Mouse (Mus musculus): ENCODE results near the gene Plac8. TPM values are rescaled to one million over a fixed set of nuclear protein-coding genes. Genes with fewer than 3 reads are reported as not detected.

The Plac8 gene
- polyA plus RNA-seq, 1 experiment: not detected

DNA sequence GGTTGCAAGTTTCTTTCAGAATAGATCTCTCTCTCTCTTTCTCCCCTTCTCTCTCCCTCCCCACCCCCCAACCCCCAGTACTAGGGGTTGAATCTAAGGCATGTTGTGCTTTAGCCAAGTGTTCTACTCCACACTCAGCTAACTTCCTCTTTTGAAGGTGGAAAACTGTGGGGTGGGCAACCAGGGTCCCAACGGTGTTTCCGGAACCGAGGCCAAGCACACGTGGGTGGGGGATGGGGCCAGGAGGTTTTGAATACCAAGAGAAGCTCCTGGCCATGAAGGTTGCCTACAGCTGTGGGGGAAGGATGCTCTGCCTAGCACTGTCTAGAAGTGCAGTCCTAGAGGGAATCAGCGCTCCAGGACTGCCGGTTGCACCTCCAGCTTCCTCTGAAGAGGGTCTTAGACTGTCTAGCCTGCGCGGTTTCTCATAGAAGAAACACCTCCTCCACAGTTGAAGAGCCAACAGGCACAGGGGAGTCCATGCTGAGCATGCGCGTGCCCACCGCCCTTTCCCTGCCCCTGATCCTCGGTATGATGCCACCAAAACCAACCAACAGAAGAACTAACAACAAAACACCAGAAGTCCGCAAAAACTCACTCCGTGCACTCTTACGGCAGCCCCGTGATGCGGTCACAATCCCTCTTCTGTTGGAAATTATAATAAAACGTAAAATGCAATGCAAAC, 2.7 kb downstream of the Plac8 start:
- TF ChIP-seq POLR2A (IDR thresholded peaks at IDR 0.05; ENCODE audit: insufficient read depth, low read depth, low read length) (no peak), CTCF (IDR thresholded peaks at IDR 0.05; ENCODE audit: insufficient read depth, low read depth, low read length) (no peak)
- Histone ChIP-seq H3K27ac (ENCODE audit: insufficient read depth, low read depth, low read length) (no peak overlapping the region), H3K4me1 (ENCODE audit: control insufficient read depth, insufficient read depth, low read length) (no peaks in the 10 kb centered on the region; the same call in 1 of the 2 replicates), H3K4me3 (ENCODE audit: insufficient read depth, low read depth, low read length) (no peak overlapping the region)
- 81% methylated on average over 18 of the region's 18 CpGs for WGBS

DNA sequence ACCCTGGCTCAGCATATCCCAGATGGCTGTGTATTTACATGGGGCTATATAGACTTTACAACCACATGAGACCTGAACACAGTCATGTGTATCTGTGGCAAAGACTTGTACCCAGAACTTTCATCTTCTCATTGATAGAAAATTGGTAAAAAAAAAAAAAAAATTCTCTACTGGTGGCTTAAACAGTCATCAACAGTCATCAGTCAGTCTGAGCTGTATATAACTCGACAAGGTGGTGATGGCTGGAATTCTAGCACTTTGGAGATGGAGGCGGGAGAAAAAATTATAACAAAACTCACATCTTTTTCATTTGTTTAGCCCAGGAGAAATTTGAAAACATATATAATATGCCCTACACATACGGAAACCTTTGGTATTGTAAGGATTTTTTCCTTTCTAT, 3.2 kb downstream of the Plac8 start:
- no peak for TF ChIP-seq CTCF (IDR thresholded peaks at IDR 0.05; ENCODE audit: insufficient read depth, low read depth, low read length)
- no peak for TF ChIP-seq POLR2A (IDR thresholded peaks at IDR 0.05; ENCODE audit: insufficient read depth, low read depth, low read length)
- H3K4me3 ChIP-seq (ENCODE audit: insufficient read depth, low read depth, low read length): no peak overlapping the region
- H3K27ac ChIP-seq (ENCODE audit: insufficient read depth, low read depth, low read length): no peak overlapping the region
- no peaks in the 10 kb centered on the region; the same call in 1 of the 2 replicates for H3K4me1 ChIP-seq (ENCODE audit: control insufficient read depth, insufficient read depth, low read length)
- WGBS: 92% methylated on average over 3 of the region's 3 CpGs

DNA sequence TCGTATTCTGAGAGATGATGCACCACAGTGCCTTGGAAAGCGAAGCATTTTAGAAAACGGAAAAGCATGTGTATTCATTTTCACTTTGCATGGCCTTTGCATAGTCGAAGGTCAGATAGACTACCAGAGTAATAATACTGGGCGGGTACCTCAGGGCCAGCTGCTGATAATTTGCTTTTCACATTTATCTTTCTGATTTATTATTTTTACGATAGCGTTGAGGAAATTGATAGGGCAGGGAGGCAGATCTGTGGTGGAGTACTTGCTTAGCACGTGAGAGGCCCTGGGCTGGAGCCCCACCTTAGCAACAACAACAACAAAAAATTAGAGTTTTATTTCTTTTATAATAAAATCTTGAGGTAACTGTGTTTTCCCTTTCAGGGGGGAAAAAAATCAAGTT, 3.9 kb downstream of the Plac8 start:
- no peak for TF ChIP-seq POLR2A (IDR thresholded peaks at IDR 0.05; ENCODE audit: insufficient read depth, low read depth, low read length)
- no peak for TF ChIP-seq CTCF (IDR thresholded peaks at IDR 0.05; ENCODE audit: insufficient read depth, low read depth, low read length)
- H3K27ac ChIP-seq (ENCODE audit: insufficient read depth, low read depth, low read length): no peak overlapping the region
- H3K4me1 ChIP-seq (ENCODE audit: control insufficient read depth, insufficient read depth, low read length): no peaks in the 10 kb centered on the region; the same call in 1 of the 2 replicates
- 91% methylated on average over 8 of the region's 8 CpGs for WGBS
- H3K4me3 ChIP-seq (ENCODE audit: insufficient read depth, low read depth, low read length): no peak overlapping the region

DNA sequence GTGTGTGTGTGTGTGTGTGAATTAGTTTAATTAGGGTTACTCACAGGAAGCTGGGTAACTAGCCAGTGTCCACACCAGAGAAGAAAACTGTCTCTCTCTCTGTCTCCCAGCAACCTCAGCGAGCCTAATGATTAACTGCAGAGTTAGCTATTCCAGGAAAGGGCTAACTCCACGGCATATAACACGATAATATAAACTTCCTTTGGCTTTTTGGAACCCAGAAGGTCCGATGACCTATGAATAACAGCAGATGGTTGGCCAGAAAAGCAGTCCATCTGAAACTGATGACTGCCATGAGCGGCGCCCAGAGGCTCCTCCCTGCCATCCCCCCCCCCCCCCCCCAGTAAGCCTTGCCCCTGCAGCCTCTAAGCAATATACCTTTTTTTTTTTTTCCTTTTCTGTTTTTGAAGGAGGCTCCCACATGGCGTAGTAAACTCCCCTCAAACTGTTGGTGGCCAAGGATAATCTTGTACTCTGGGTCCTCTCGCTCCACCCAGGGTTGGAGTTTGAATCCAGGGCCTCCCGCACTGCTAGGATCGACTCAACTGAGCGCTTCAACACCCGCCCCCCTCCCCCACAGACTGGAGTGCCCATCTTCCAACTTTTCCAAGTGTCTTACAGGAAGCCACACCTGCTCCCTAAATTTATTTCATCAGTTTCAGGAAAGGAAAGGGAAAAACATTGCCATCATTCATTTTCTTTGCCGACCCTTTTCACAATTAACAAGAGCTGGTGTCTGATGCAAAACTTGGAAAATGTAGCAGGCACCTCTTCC, 4.6 kb downstream of the Plac8 start:
- no peak for TF ChIP-seq POLR2A (IDR thresholded peaks at IDR 0.05; ENCODE audit: insufficient read depth, low read depth, low read length)
- TF ChIP-seq CTCF (IDR thresholded peaks at IDR 0.05; ENCODE audit: insufficient read depth, low read depth, low read length): no peak
- Histone ChIP-seq H3K4me3 (ENCODE audit: insufficient read depth, low read depth, low read length) (no peak overlapping the region), H3K4me1 (ENCODE audit: control insufficient read depth, insufficient read depth, low read length) (no peaks in the 10 kb centered on the region; the same call in 1 of the 2 replicates), H3K27ac (ENCODE audit: insufficient read depth, low read depth, low read length) (no peak overlapping the region)
- WGBS: 78% methylated on average over 13 of the region's 13 CpGs

DNA sequence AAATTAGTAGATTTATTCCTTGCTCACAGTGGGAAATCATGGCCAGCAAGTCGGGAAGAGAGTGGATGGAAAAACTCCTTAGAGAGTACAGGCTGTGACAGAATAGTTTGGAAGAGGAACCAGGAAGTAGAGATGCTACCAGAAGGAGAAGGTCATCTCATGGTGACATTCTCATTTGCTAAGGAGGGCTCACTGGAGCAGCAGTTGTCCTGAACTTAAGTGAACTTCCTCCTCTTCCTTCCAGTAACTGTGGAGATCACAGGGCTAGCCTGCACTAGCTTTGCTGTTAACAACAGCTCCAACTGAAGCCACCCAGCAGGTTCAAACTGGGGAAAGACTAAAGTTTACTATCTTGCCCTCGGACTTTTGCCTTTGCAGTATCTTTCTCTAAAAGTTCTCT, 5.2 kb downstream of the Plac8 start:
- H3K27ac ChIP-seq (ENCODE audit: insufficient read depth, low read depth, low read length): no peak overlapping the region
- H3K4me3 ChIP-seq (ENCODE audit: insufficient read depth, low read depth, low read length): no peak overlapping the region
- no peak for TF ChIP-seq CTCF (IDR thresholded peaks at IDR 0.05; ENCODE audit: insufficient read depth, low read depth, low read length)
- no peak for TF ChIP-seq POLR2A (IDR thresholded peaks at IDR 0.05; ENCODE audit: insufficient read depth, low read depth, low read length)
- 81% methylated on average over 2 of the region's 2 CpGs for WGBS
- H3K4me1 ChIP-seq (ENCODE audit: control insufficient read depth, insufficient read depth, low read length): no peaks in the 10 kb centered on the region; the same call in 1 of the 2 replicates

GRCm38 (mm10) chr5:100562702-100563101, 9.3 kb downstream of the Plac8 start:
- WGBS: 92% methylated on average over 9 of the region's 9 CpGs
- Histone ChIP-seq H3K27ac (ENCODE audit: insufficient read depth, low read depth, low read length) (no peak overlapping the region), H3K4me1 (ENCODE audit: control insufficient read depth, insufficient read depth, low read length) (no peaks in the 10 kb centered on the region)

DNA sequence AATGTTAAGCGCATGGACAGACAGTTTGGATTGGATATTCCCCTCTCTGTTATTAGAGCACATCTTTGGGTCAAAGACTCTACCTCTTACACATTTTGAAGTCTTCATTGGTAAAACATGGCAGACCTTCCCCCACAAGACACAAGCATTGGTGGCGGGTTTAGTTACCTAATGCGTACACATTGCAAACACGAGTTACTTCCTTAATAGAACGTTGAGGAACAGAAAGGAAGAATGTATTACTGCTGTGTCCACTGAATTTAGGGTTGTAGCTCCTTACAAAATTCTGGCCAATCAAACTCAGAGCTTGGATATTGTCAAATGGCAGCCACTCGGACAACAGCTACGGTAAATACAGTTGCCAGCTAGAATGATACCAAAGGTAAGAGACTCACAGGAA, 12.7 kb downstream of the Plac8 start:
- no peak overlapping the region for H3K4me3 ChIP-seq (ENCODE audit: insufficient read depth, low read depth, low read length)
- WGBS: 96% methylated on average over 7 of the region's 7 CpGs
- H3K27ac ChIP-seq (ENCODE audit: insufficient read depth, low read depth, low read length): no peak overlapping the region
- no peak for TF ChIP-seq CTCF (IDR thresholded peaks at IDR 0.05; ENCODE audit: insufficient read depth, low read depth, low read length)
- TF ChIP-seq POLR2A (IDR thresholded peaks at IDR 0.05; ENCODE audit: insufficient read depth, low read depth, low read length): no peak
- H3K4me1 ChIP-seq (ENCODE audit: control insufficient read depth, insufficient read depth, low read length): no peaks in the 10 kb centered on the region

More at GRCm38 (mm10) chr5:100562702-100563101, 9.3 kb downstream of the Plac8 start:
- TF ChIP-seq POLR2A (IDR thresholded peaks at IDR 0.05; ENCODE audit: insufficient read depth, low read depth, low read length) (no peak), CTCF (IDR thresholded peaks at IDR 0.05; ENCODE audit: insufficient read depth, low read depth, low read length) (no peak)
- no peak overlapping the region for H3K4me3 ChIP-seq (ENCODE audit: insufficient read depth, low read depth, low read length)

DNA sequence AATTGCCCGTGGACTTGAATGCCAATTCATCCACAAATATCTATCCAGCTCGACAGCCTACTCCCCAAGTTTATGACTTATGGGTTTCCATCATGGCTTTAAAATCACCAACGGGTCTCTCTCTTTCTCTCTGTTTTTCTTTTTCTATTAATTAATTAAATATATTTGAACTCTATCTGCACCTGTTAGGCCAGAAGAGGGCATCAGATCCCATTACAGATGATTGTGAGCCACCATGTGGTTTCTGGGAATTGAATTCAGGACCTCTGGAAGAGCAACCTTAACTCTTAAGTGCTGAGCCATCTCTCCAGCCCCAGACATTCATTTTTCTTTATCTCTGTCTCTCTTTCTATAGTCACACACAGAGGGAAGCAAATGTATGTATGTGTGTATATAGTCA, 13.3 kb downstream of the Plac8 start:
- 79% methylated on average over 3 of the region's 3 CpGs for WGBS
- TF ChIP-seq CTCF (IDR thresholded peaks at IDR 0.05; ENCODE audit: insufficient read depth, low read depth, low read length) (no peak), POLR2A (IDR thresholded peaks at IDR 0.05; ENCODE audit: insufficient read depth, low read depth, low read length) (no peak)
- no peak overlapping the region for H3K27ac ChIP-seq (ENCODE audit: insufficient read depth, low read depth, low read length)
- H3K4me3 ChIP-seq (ENCODE audit: insufficient read depth, low read depth, low read length): no peak overlapping the region
- H3K4me1 ChIP-seq (ENCODE audit: control insufficient read depth, insufficient read depth, low read length): no peaks in the 10 kb centered on the region

- no peaks in the 10 kb centered on the region for H3K4me1 ChIP-seq (ENCODE audit: control insufficient read depth, insufficient read depth, low read length)
- no peak overlapping the region for H3K27ac ChIP-seq (ENCODE audit: insufficient read depth, low read depth, low read length)
- 81% methylated on average over 9 of the region's 9 CpGs for WGBS
- H3K4me3 ChIP-seq (ENCODE audit: insufficient read depth, low read depth, low read length): no peak overlapping the region
- TF ChIP-seq CTCF (IDR thresholded peaks at IDR 0.05; ENCODE audit: insufficient read depth, low read depth, low read length): no peak
Measured at GRCm38 (mm10) chr5:100557537-100557936, 14.5 kb downstream of the Plac8 start.
